Mouse (Mus musculus) forebrain, embryonic 10.5 days (tissue): ENCODE measurements at regions not wholly inside any gene's neighbourhood (a gene's known extent, or its start where the extent isn't known, plus 50 kb on each side); places are given as distances from the start of the nearest gene placed in this dataset.

Source experiments
- DNase-seq: peaks from one replicate; pipeline ENCODE4 v3.0.0-alpha.2; 2017; ENCODE audit warnings: low spot score; ENCODE audit errors: extremely low spot score
- H3K27ac ChIP-seq: fragments of 300-500 bp; sonication (generic); 2 replicates; pipeline ENCODE4 v1.5.1; 2016; ENCODE audit warnings: mild to moderate bottlenecking
- H3K27me3 ChIP-seq: fragments of 300-500 bp; sonication (generic); 2 replicates; pipeline ENCODE4 v1.6.1; 2016; ENCODE audit warnings: mild to moderate bottlenecking; ENCODE audit not compliant: poor library complexity, severe bottlenecking
- H3K36me3 ChIP-seq: fragments of 300-500 bp; sonication (generic); replicated peaks from 2 replicates; pipeline ENCODE4 v1.6.1; 2016; ENCODE audit warnings: mild to moderate bottlenecking, moderate library complexity
- H3K4me1 ChIP-seq: fragments of 300-500 bp; sonication (generic); 2 replicates; pipeline ENCODE4 v1.6.1; 2016
- H3K4me3 ChIP-seq: fragments of 300-500 bp; sonication (generic); 2 replicates; pipeline ENCODE4 v1.5.1; 2016; ENCODE audit warnings: mild to moderate bottlenecking, moderate library complexity
- H3K9me3 ChIP-seq: fragments of 300-500 bp; sonication (generic); 2 replicates; pipeline ENCODE4 v1.6.1; 2016; ENCODE audit warnings: mild to moderate bottlenecking, moderate library complexity
- WGBS: fragments of 180-500 bp; shearing (Covaris S2); methylation state at CpG from one replicate; pipeline ENCODE4 v1.1.7; 2016; 5-methylcytosine and 5-hydroxymethylcytosine counted together

- DNase-seq: no peak
- no peaks in the 10 kb centered on the region for H3K27me3 ChIP-seq
- no peaks in the 10 kb centered on the region for H3K36me3 ChIP-seq
- H3K4me1 ChIP-seq: no peaks in the 10 kb centered on the region
- no peak overlapping the region for H3K4me3 ChIP-seq
- WGBS: 94% methylated on average over 2 of the region's 2 CpGs
- no peak overlapping the region for H3K27ac ChIP-seq
- no peaks in the 10 kb centered on the region for H3K9me3 ChIP-seq
These were observed 384.3 kb downstream of the Btbd3 start for GRCm38 (mm10) chr2:138640654-138641053.

- Histone ChIP-seq H3K4me1 (no peaks in the 10 kb centered on the region), H3K9me3 (no peaks in the 10 kb centered on the region), H3K27me3 (no peaks in the 10 kb centered on the region), H3K4me3 (no peak overlapping the region), H3K27ac (no peak overlapping the region), H3K36me3 (no peaks in the 10 kb centered on the region)
- 87% methylated on average over 1 of the region's 1 CpGs for WGBS
- DNase-seq: no peak
These were observed 385.0 kb downstream of the Btbd3 start for GRCm38 (mm10) chr2:138641335-138641734.

GRCm38 (mm10) chr2:138648616-138649015 is 392.3 kb downstream of the Btbd3 start:
- WGBS: 56% methylated on average over 3 of the region's 3 CpGs
- H3K27ac ChIP-seq: no peak overlapping the region
- no peak for DNase-seq
- no peaks in the 10 kb centered on the region for H3K9me3 ChIP-seq
- no peaks in the 10 kb centered on the region for H3K4me1 ChIP-seq
- no peaks in the 10 kb centered on the region for H3K27me3 ChIP-seq
- no peaks in the 10 kb centered on the region for H3K36me3 ChIP-seq
- H3K4me3 ChIP-seq: no peak overlapping the region

- Histone ChIP-seq H3K27me3 (no peaks in the 10 kb centered on the region), H3K9me3 (no peaks in the 10 kb centered on the region), H3K4me3 (no peak overlapping the region), H3K27ac (no peak overlapping the region), H3K4me1 (peaks cover 5% of the 10 kb centered on the region), H3K36me3 (no peaks in the 10 kb centered on the region)
- no peak for DNase-seq
These were observed 403.0 kb downstream of the Btbd3 start for GRCm38 (mm10) chr2:138659376-138659775.

- no peaks in the 10 kb centered on the region for H3K36me3 ChIP-seq
- no peaks in the 10 kb centered on the region for H3K27me3 ChIP-seq
- H3K9me3 ChIP-seq: no peaks in the 10 kb centered on the region
- H3K4me3 ChIP-seq: no peak overlapping the region
- H3K4me1 ChIP-seq: peaks cover 5% of the 10 kb centered on the region
- H3K27ac ChIP-seq: no peak overlapping the region
- DNase-seq: no peak
These were observed 413.9 kb downstream of the Btbd3 start for GRCm38 (mm10) chr2:138670307-138670706.

GRCm38 (mm10) chr2:138674801-138675200 is 418.4 kb downstream of the Btbd3 start:
- Histone ChIP-seq H3K9me3 (no peaks in the 10 kb centered on the region), H3K27me3 (no peaks in the 10 kb centered on the region)
- DNase-seq: no peak

GRCm38 (mm10) chr2:138675229-138676065 is 419.1 kb downstream of the Btbd3 start:
- Histone ChIP-seq H3K4me3 (no peak overlapping the region), H3K9me3 (no peaks in the 10 kb centered on the region), H3K36me3 (no peaks in the 10 kb centered on the region), H3K27ac (no peak overlapping the region), H3K4me1 (peaks cover under 1% of the 10 kb centered on the region), H3K27me3 (no peaks in the 10 kb centered on the region)
- no peak for DNase-seq
- whole genome bisulfite sequencing: 86% methylated on average over 3 of the region's 3 CpGs

More at GRCm38 (mm10) chr2:138674801-138675200, 418.4 kb downstream of the Btbd3 start:
- Histone ChIP-seq H3K27ac (no peak overlapping the region), H3K36me3 (no peaks in the 10 kb centered on the region), H3K4me1 (peaks cover 5% of the 10 kb centered on the region), H3K4me3 (no peak overlapping the region)

- no peak overlapping the region for H3K4me3 ChIP-seq
- no peak for DNase-seq
- H3K27ac ChIP-seq: no peak overlapping the region
- peaks cover 6% of the 10 kb centered on the region for H3K4me1 ChIP-seq
- H3K9me3 ChIP-seq: no peaks in the 10 kb centered on the region
- H3K27me3 ChIP-seq: no peaks in the 10 kb centered on the region
- H3K36me3 ChIP-seq: no peaks in the 10 kb centered on the region
These were observed 431.9 kb downstream of the Btbd3 start for GRCm38 (mm10) chr2:138688140-138688871.

GRCm38 (mm10) chr2:138689497-138689896 is 433.1 kb downstream of the Btbd3 start:
- WGBS: 89% methylated on average over 5 of the region's 5 CpGs
- Histone ChIP-seq H3K27me3 (no peaks in the 10 kb centered on the region), H3K4me1 (peaks cover 6% of the 10 kb centered on the region), H3K9me3 (no peaks in the 10 kb centered on the region), H3K27ac (no peak overlapping the region), H3K4me3 (no peak overlapping the region), H3K36me3 (no peaks in the 10 kb centered on the region)
- no peak for DNase-seq

- no peaks in the 10 kb centered on the region for H3K4me1 ChIP-seq
- no peaks in the 10 kb centered on the region for H3K27me3 ChIP-seq
- no peak for DNase-seq
- H3K4me3 ChIP-seq: no peak overlapping the region
- H3K36me3 ChIP-seq: no peaks in the 10 kb centered on the region
- WGBS: 75% methylated on average over 4 of the region's 4 CpGs
- H3K9me3 ChIP-seq: no peaks in the 10 kb centered on the region
- no peak overlapping the region for H3K27ac ChIP-seq
These were observed 446.4 kb downstream of the Btbd3 start for GRCm38 (mm10) chr2:138702783-138703182.

- Histone ChIP-seq H3K4me1 (no peaks in the 10 kb centered on the region), H3K4me3 (no peak overlapping the region), H3K36me3 (no peaks in the 10 kb centered on the region), H3K27ac (no peak overlapping the region), H3K9me3 (no peaks in the 10 kb centered on the region), H3K27me3 (no peaks in the 10 kb centered on the region)
- no peak for DNase-seq
- WGBS: 88% methylated on average over 4 of the region's 4 CpGs
These were observed 447.7 kb downstream of the Btbd3 start for GRCm38 (mm10) chr2:138703943-138704541.

- Histone ChIP-seq H3K27me3 (no peaks in the 10 kb centered on the region), H3K9me3 (no peaks in the 10 kb centered on the region), H3K4me1 (no peaks in the 10 kb centered on the region), H3K36me3 (no peaks in the 10 kb centered on the region), H3K27ac (no peak overlapping the region), H3K4me3 (no peak overlapping the region)
- WGBS: 64% methylated on average over 2 of the region's 2 CpGs
- DNase-seq: no peak
These were observed 452.4 kb downstream of the Btbd3 start for GRCm38 (mm10) chr2:138708763-138709162.

- H3K36me3 ChIP-seq: no peaks in the 10 kb centered on the region
- no peak overlapping the region for H3K27ac ChIP-seq
- no peak overlapping the region for H3K4me3 ChIP-seq
- no peaks in the 10 kb centered on the region for H3K9me3 ChIP-seq
- H3K27me3 ChIP-seq: no peaks in the 10 kb centered on the region
- 80% methylated on average over 2 of the region's 2 CpGs for WGBS
- H3K4me1 ChIP-seq: no peaks in the 10 kb centered on the region
- DNase-seq: no peak
These were observed 477.5 kb downstream of the Btbd3 start for GRCm38 (mm10) chr2:138733846-138734245.
